Mouse (Mus musculus): ENCODE measurements around the gene Gucd1.

DNA sequence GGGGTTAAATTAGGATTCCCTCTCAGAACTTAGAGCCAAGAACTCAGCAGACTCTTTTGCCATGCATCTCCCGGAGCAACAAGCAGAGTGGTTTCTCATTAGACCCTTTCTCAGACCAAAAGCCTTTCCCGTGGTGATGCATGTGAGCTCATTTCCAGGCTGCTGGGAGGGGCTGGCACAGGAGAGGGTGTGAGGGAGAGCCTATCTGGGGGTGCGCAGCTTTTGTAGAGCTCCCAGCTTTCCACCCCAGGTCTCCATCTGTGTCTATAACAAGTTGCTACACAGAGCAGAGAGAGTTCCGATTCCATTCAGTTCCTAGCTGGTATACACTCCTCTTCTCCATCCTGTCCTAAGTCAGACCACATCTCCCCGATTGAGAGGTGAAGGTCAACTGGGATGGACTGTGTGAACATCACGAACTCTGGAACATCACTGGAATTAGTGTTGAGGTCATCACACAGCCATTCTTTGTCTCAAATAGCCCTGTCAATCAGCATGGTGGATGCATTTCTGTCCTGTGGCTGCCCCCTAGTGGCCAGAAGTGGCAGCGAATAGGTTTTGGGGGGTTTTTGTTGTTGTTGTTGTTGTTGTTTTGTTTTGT is 78.5 kb downstream of the Gucd1 start:
- TF ChIP-seq CTCF (IDR thresholded peaks at IDR 0.05; ENCODE audit: control insufficient read depth, insufficient read depth, low read length) (peak; percentile 69), POLR2A (IDR thresholded peaks at IDR 0.05; ENCODE audit: borderline replicate concordance, control insufficient read depth, low read depth, low read length) (no peak)
